Mouse (Mus musculus): ENCODE data around the gene Nrcam. TPM values are rescaled to one million over a fixed set of nuclear protein-coding genes. Genes with fewer than 3 reads are reported as not detected.

The Nrcam gene
- polyA plus RNA-seq, 1 experiment from 2014 or later, result 157 TPM

- no peak overlapping the region for H3K9ac ChIP-seq
- H3K36me3 ChIP-seq (replicated peaks), result no peaks in the 10 kb centered on the region
- 0 out of 2 replicates have a peak overlapping the region, but pooled peaks have one; percentile 19 for H3K27ac ChIP-seq
- WGBS, result 50% methylated on average over 5 of the region's 5 CpGs
- peaks cover 25% of the 10 kb centered on the region for H3K4me1 ChIP-seq
- peak; percentile 72 for ATAC-seq (replicated peaks)
- H3K4me2 ChIP-seq, result no peak overlapping the region
- no peak overlapping the region for H3K4me3 ChIP-seq
- no peaks in the 10 kb centered on the region for H3K27me3 ChIP-seq (replicated peaks)
- no peaks in the 10 kb centered on the region for H3K9me3 ChIP-seq
These were observed 173.3 kb downstream of the Nrcam start for GRCm38 (mm10) chr12:44501807-44502487.

- no peak overlapping the region for H3K4me2 ChIP-seq
- no peak for ATAC-seq (replicated peaks)
- H3K4me1 ChIP-seq, result peaks cover 18% of the 10 kb centered on the region
- H3K27me3 ChIP-seq (replicated peaks), result no peaks in the 10 kb centered on the region
- H3K9me3 ChIP-seq, result no peaks in the 10 kb centered on the region
- WGBS, result 94% methylated on average over 4 of the region's 4 CpGs
- no peak overlapping the region for H3K9ac ChIP-seq
- no peak overlapping the region for H3K27ac ChIP-seq
- H3K36me3 ChIP-seq (replicated peaks), result no peaks in the 10 kb centered on the region
- no peak overlapping the region for H3K4me3 ChIP-seq
These were observed 175.1 kb downstream of the Nrcam start for GRCm38 (mm10) chr12:44503737-44504136.

GRCm38 (mm10) chr12:44508635-44509034 lies 179.9 kb downstream of the Nrcam start:
- ATAC-seq (replicated peaks), result no peak
- H3K27ac ChIP-seq, result no peak overlapping the region
- H3K9me3 ChIP-seq, result no peaks in the 10 kb centered on the region
- H3K4me2 ChIP-seq, result no peak overlapping the region
- no peak overlapping the region for H3K9ac ChIP-seq
- H3K4me1 ChIP-seq, result no peaks in the 10 kb centered on the region
- no peaks in the 10 kb centered on the region for H3K27me3 ChIP-seq (replicated peaks)
- 71% methylated on average over 3 of the region's 3 CpGs for WGBS
- no peak overlapping the region for H3K4me3 ChIP-seq
- no peaks in the 10 kb centered on the region for H3K36me3 ChIP-seq (replicated peaks)

- ATAC-seq (replicated peaks), result peak; percentile 72
- no peaks in the 10 kb centered on the region for H3K36me3 ChIP-seq (replicated peaks)
- no peak overlapping the region for H3K4me3 ChIP-seq
- no peaks in the 10 kb centered on the region for H3K27me3 ChIP-seq (replicated peaks)
- H3K4me1 ChIP-seq, result no peaks in the 10 kb centered on the region
- no peak overlapping the region for H3K27ac ChIP-seq
- no peak overlapping the region for H3K9ac ChIP-seq
- H3K9me3 ChIP-seq, result no peaks in the 10 kb centered on the region
- 55% methylated on average over 4 of the region's 4 CpGs for WGBS
- no peak overlapping the region for H3K4me2 ChIP-seq
These were observed 180.9 kb downstream of the Nrcam start for GRCm38 (mm10) chr12:44509406-44510104.

GRCm38 (mm10) chr12:44515066-44515465 lies 186.4 kb downstream of the Nrcam start:
- ATAC-seq (replicated peaks), result no peak
- no peaks in the 10 kb centered on the region for H3K9me3 ChIP-seq
- H3K9ac ChIP-seq, result no peak overlapping the region
- no peaks in the 10 kb centered on the region for H3K27me3 ChIP-seq (replicated peaks)
- peaks cover 8% of the 10 kb centered on the region for H3K4me1 ChIP-seq
- H3K4me3 ChIP-seq, result no peak overlapping the region
- no peak overlapping the region for H3K4me2 ChIP-seq
- no peaks in the 10 kb centered on the region for H3K36me3 ChIP-seq (replicated peaks)
- H3K27ac ChIP-seq, result no peak overlapping the region
- 69% methylated on average over 4 of the region's 4 CpGs for WGBS

- peaks cover 8% of the 10 kb centered on the region for H3K4me1 ChIP-seq
- H3K4me3 ChIP-seq, result no peak overlapping the region
- 21% methylated on average over 7 of the region's 7 CpGs for WGBS
- H3K36me3 ChIP-seq (replicated peaks), result no peaks in the 10 kb centered on the region
- no peak overlapping the region for H3K9ac ChIP-seq
- no peak overlapping the region for H3K4me2 ChIP-seq
- no peaks in the 10 kb centered on the region for H3K9me3 ChIP-seq
- ATAC-seq (replicated peaks), result peak; percentile 76
- no peak overlapping the region for H3K27ac ChIP-seq
- no peaks in the 10 kb centered on the region for H3K27me3 ChIP-seq (replicated peaks)
These were observed 190.9 kb downstream of the Nrcam start for GRCm38 (mm10) chr12:44519440-44520141.

GRCm38 (mm10) chr12:44521496-44521895 lies 192.8 kb downstream of the Nrcam start:
- Histone ChIP-seq H3K4me2 (no peak overlapping the region), H3K27me3 (replicated peaks) (no peaks in the 10 kb centered on the region), H3K4me1 (peaks cover 8% of the 10 kb centered on the region), H3K9ac (no peak overlapping the region), H3K4me3 (no peak overlapping the region), H3K36me3 (replicated peaks) (no peaks in the 10 kb centered on the region), H3K27ac (no peak overlapping the region), H3K9me3 (no peaks in the 10 kb centered on the region)
- 90% methylated on average over 3 of the region's 3 CpGs for WGBS
- ATAC-seq (replicated peaks), result no peak

- no peak overlapping the region for H3K9ac ChIP-seq
- no peaks in the 10 kb centered on the region for H3K27me3 ChIP-seq (replicated peaks)
- H3K4me2 ChIP-seq, result no peak overlapping the region
- H3K4me1 ChIP-seq, result peaks cover 5% of the 10 kb centered on the region; the same call in 1 of the 2 replicates
- H3K9me3 ChIP-seq, result no peaks in the 10 kb centered on the region
- 77% methylated on average over 8 of the region's 8 CpGs for WGBS
- no peak overlapping the region for H3K27ac ChIP-seq
- H3K36me3 ChIP-seq (replicated peaks), result no peaks in the 10 kb centered on the region
- no peak for ATAC-seq (replicated peaks)
- H3K4me3 ChIP-seq, result no peak overlapping the region
These were observed 196.2 kb downstream of the Nrcam start for GRCm38 (mm10) chr12:44524621-44525565.

GRCm38 (mm10) chr12:44528391-44529016 lies 199.8 kb downstream of the Nrcam start:
- Histone ChIP-seq H3K36me3 (replicated peaks) (no peaks in the 10 kb centered on the region), H3K9me3 (no peaks in the 10 kb centered on the region), H3K27ac (0 out of 2 replicates have a peak overlapping the region, but pooled peaks have one; percentile 8), H3K4me1 (peaks cover 22% of the 10 kb centered on the region), H3K4me3 (no peak overlapping the region), H3K4me2 (no peak overlapping the region), H3K27me3 (replicated peaks) (no peaks in the 10 kb centered on the region), H3K9ac (no peak overlapping the region)
- no peak for ATAC-seq (replicated peaks)
- WGBS, result 24% methylated on average over 11 of the region's 11 CpGs

- H3K4me2 ChIP-seq, result peak overlapping the region; percentile 33
- H3K4me3 ChIP-seq, result no peak overlapping the region
- peaks cover 43% of the 10 kb centered on the region for H3K4me1 ChIP-seq
- WGBS, result 36% methylated on average over 19 of the region's 19 CpGs
- H3K27me3 ChIP-seq (replicated peaks), result no peaks in the 10 kb centered on the region
- peak overlapping the region; percentile 3; the same call in 1 of the 2 replicates for H3K9ac ChIP-seq
- H3K36me3 ChIP-seq (replicated peaks), result no peaks in the 10 kb centered on the region
- peak overlapping the region; percentile 58 for H3K27ac ChIP-seq
- peak; percentile 24; the same call in 1 of the 2 replicates for ATAC-seq (replicated peaks)
- no peaks in the 10 kb centered on the region for H3K9me3 ChIP-seq
These were observed 203.8 kb downstream of the Nrcam start for GRCm38 (mm10) chr12:44532337-44533113.

Measured in midbrain, embryonic 15.5 days (tissue).